Mouse (Mus musculus): ENCODE measurements at regions not wholly inside any gene's neighbourhood (a gene's known extent, or its start where the extent isn't known, plus 50 kb on each side); places are given as distances from the start of the nearest gene placed in this dataset.

DNA sequence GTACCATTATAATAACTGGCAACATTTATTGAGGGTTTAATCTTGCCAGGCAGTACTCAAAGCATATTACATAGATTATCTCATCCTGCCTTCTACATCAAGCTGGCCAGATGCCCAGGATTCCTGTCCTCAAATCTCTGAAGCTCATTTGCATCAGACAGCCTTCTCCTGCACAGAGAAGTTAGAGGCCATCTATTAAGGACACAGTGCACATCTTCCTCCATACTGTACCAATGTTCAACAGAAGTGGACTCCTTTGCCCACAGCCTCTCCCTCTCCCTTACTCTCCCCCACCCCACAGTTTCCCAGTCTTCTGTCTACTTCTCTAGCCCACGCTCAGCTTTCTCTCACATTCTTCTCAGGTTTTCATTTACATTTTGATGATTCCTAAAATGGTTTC lies 277.3 kb upstream of the Zfp637 start:
- TF ChIP-seq EP300 (IDR thresholded peaks at IDR 0.05; ENCODE audit: low read depth in 1 of 2, low read length in 2 of 2) (no peak), POLR2A (IDR thresholded peaks at IDR 0.05; ENCODE audit: control insufficient read depth in 1 of 2, insufficient read depth in 1 of 2, low read depth in 1 of 2, low read length in 2 of 2, poor library complexity in 1 of 2) (no peak), CTCF (IDR thresholded peaks at IDR 0.05 in 2 of 3, conservative IDR thresholded peaks at IDR 0.05 in 1 of 3; ENCODE audit: control insufficient read depth in 1 of 3, insufficient read depth in 1 of 3, low read depth in 2 of 3, low read length in 3 of 3, poor library complexity in 1 of 3, severe bottlenecking in 1 of 3) (no peak), TAL1 (IDR thresholded peaks at IDR 0.05; ENCODE audit: low read length) (no peak), MAX (IDR thresholded peaks at IDR 0.05; ENCODE audit: low read length) (no peak), MYC (IDR thresholded peaks at IDR 0.05; ENCODE audit: low read depth, low read length) (no peak), E2F4 (IDR thresholded peaks at IDR 0.05; ENCODE audit: borderline replicate concordance, low read depth, low read length) (no peak), MXI1 (IDR thresholded peaks at IDR 0.05; ENCODE audit: low read depth, low read length) (no peak), BHLHE40 (IDR thresholded peaks at IDR 0.05; ENCODE audit: borderline replicate concordance, low read depth, low read length) (no peak), MAZ (IDR thresholded peaks at IDR 0.05; ENCODE audit: low read depth, low read length) (no peak), JUND (IDR thresholded peaks at IDR 0.05; ENCODE audit: low read depth, low read length) (no peak), RAD21 (IDR thresholded peaks at IDR 0.05; ENCODE audit: low read depth, low read length) (no peak)
